Mouse (Mus musculus) G1E-ER4 (cell line): ENCODE results near the gene Tnni1. TPM values are rescaled to one million over a fixed set of nuclear protein-coding genes. Genes with fewer than 3 reads are reported as not detected.
A peak's percentile ranks its signal among the peaks of the same experiment; 100 is the strongest.

ENCODE experiments used
- GATA1 ChIP-seq: IDR thresholded peaks from one replicate; pipeline ENCODE4 v1.8.0; 2012; ENCODE audit warnings: low read length, inconsistent platforms
- polyA plus RNA-seq: library from polyadenylated mRNA; stranded (reverse); fragments of >175 nt; gene quantifications from 2 replicates; pipeline ENCODE4 v1.2.3, GENCODE M21; 2012

Tnni1 gene
- polyA plus RNA-seq = 0.12 TPM in 1 of 2 replicates, not detected in the other

DNA sequence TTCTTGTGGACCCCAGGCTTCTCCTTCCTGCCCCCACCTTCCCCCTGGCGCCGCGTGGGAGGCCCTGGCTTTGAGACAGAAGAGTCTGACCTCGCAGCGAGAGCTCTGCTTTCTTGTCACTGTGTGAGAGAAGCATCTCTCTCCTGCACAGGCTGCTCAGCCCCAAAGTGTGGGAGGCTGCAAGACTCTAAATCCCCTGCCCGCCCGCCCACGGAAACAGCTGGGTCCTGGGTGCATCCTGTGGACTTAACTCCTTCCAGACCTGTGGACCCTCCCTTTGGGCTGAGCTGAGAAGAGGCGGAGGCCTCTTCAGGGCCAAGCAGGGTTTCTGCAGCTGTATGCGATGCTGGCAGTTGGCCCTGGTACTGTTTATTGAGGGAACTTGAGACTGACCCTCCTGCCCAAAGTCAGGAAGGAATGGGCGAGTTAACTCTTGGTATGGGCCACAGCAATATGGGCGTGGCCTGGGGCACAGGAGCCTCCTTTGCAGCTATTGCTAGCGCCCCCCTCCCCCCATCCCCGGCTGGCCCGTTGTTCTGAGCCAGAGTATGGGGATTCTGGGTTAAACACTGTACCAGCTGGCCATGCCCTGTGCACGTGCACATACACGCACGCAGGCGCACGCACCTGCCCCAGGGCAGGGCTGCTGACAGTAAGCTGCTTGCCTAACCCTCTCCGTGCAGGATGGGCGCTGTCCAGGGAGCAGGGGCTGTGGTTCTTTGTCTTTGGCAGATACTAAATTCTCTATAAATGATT is at the start of gene Tnni1:
Gene Tnni1 (plus strand): TSS at position 655 of the 756 bp plus-strand sequence.
- TF ChIP-seq GATA1 = no peak

DNA sequence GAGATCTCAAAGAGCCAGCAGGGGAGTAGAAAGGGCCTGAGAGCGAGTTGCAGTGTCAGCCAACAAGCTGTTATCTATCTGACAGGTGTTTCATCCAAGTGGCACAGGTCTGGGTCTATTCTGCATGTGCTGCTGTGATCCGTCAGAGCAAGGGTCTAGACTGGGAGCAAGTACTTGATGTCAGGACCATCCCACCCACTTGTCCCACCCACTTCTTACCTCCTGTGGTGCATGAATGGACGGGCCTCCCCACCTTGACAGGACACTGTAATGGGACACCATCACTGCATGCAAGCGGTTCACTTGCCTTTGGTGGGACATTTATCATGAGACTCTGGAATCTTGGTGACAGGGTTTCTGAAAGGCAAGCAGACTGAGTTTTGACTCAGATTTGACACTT is 49.4 kb upstream of the Tnni1 start:
- no peak for TF ChIP-seq GATA1

DNA sequence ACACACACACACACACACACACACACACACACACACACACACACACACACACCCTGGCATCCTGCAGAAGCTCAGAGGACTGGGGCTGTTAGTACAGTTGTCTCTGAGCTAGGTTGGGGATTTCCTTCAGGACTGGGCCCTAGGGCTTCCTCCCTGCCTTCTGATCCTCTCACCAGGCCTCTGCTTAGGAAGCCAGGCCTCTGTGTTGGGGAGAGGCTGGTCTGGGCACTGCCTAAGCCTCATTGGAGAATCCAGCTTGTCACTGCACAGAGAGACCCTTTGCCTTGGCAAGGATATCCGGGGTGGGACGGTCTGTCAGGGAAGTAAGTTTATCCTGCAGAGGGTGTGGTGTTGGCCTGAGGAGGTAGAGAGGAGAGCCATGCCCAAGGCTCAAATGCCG is 48.9 kb upstream of the Tnni1 start:
- no peak for TF ChIP-seq GATA1

DNA sequence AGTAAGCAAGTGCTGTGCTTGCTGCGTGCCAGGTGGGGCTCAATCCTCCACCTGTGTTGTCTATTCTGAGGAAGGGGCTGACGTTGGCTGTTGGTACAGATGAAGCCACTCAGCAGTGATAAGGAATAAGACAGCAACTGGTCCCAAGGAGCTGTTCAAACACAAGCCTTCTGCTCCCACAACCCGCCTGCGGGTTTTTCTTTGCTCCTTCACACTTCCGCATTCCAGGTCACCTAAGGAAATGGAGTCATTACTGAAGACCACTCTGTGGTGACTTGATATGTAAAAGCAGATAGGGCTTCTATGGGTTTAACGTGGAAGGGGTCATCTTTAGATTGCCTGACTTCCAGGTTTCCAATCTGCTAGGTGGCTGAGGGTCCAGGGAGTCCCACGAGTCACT is 47.8 kb upstream of the Tnni1 start:
- no peak for TF ChIP-seq GATA1

DNA sequence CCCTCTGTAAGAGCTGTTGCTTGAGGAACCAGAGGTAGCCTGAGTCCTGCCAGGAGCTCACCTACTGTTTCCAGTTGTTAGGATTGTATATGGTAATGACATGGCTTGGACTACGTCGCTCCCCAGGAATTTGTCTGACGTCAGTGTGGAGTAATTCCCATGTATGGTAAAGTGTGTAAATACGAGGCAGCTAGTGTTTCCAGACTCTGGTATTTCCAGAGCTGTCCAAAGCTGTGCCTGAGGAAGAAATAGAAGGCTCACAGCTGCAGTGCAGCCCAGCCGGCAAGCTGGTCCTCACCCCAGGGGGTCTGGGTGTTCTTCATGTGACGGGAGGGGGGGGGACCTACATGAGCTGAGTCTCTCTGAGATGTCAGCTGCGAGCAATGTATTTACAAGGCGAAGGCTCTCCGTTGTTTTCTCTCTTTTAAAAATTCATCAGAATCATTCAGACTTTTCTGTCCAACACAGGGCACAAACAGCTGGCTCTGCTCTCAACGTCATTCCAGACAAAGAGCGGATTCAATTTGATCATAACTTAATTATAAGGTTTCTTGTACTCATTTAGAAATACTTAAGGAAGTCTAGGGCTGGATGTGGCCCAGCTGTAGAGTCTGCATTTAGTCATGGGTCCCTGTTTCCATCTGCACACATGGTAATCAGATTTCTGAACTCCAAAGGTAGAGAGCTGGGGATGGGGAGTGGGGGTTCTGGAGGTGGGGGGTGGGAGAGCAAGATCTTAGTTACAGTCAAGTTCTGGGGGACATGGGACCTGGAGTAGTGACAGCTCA is 47.1 kb upstream of the Tnni1 start:
- TF ChIP-seq GATA1 = no peak

DNA sequence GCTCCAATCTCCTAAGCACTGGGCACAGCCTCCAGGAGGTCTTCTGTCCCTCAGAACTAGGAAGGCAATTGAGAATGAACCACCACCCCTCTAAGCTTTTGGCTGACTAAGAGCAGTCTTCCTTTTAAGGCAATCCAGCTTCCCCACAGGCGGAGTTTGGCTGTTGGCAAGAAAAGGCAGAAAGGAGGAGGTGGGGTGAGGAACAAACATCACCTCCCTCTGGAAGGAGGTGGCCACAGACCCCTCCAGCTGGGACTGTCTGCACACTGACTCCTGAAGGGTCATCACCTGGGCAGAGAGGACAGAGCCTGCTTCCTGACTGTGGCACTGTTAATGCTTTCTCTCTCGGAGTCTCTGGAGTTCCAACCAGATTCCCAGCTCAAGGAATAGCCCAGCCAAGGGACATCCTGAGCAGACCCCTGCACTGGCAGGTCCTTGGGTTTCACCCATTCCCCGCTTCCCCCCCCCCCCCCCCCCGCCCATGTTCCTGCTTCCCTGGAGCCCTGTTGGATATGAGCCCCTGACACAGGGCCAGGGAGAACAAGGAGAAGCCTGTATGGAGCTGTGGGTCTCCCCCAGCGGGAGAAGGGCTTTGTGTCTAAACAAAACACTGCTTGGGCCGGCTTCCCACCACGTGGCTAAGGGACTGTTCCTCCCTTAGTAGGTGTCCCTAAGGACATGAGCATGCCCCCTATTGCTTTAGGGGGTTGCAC is 44.9 kb upstream of the Tnni1 start:
- TF ChIP-seq GATA1 = no peak

DNA sequence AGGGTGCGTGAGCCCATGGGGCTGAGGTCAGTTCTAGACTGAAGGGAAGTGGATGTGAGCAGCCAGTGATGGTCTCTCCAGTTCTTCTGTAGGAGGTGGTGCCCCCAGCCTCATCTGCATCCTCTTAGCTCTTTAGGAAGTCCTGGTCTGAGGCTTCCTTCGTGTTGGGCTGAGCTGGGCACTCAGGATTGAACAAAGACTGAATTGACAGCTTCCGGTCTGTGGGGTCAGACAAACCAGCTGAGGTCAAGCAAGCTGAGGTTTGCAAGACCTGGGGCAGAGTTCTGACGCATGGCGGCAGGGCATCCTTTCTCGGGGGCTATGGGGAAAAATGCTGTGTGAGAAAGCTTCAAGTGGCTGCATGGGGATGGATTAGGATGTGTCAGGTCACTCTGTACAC is 43.8 kb upstream of the Tnni1 start:
- TF ChIP-seq GATA1 = no peak

DNA sequence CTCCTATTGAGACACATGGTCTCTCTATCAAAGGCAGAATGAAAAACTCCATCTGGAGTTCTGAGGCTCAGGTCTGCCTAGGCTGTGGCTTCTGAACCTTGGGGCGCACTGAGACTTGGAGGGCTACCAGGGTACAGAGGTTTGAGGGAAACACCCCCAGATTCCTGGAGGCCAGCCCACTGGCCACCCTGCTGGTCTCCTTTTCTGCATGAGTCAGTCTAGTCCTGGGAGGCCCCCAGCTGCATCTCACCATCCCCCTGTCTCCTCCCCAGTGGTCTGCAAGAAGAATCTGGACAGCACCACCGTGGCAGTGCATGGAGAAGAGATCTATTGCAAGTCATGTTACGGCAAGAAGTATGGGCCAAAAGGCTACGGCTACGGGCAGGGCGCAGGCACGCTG is 34.2 kb upstream of the Tnni1 start:
- TF ChIP-seq GATA1 = no peak

DNA sequence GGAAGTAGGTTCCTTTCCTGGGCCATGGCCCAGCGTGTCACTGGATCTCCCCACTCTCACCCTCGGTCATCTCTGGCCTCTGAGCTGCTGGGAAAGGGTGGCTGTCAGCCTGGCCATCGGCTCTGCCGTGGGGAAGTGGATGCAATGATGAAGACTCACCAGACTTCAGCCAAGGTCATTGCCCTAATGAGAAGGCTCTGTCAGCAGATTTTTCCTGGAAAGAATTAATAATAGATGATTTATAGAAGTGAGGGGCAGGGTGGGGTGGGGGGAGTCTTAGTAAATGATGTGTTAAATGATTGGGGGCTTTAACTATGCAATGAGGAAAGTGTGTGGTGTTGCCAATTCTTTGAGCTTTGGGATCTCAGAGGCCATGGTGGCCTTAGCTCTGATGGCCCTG is 33.0 kb upstream of the Tnni1 start:
- TF ChIP-seq GATA1 = no peak

DNA sequence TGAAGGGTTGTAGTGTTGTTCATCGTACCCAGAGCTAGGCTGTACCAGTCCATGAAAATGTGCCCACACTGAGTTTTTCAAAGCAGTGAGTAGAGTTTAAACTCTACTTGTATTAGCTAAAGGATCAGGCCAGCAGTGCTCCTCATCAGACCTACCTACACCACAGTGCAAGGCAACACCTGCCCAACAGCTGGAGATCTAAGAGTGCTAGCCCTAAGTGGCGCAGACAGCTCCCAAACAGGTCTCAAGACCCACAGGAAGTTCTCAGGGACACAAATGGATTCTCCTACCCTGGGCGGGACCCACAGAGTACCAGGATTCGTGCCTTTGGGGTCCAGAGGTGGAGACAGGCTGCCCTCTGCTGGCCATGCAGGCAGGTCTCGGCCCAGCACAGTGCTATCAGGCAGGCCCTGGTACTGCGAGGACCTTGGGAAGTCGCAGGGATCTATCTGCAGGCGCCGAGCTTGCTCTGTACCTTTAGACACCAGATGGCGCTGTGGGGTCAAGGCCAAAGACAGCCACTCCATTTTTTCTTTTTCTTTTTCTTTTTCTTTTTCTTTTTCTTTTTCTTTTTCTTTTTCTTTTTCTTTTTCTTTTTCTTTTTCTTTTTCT is 26.4 kb upstream of the Tnni1 start:
- no peak for TF ChIP-seq GATA1

DNA sequence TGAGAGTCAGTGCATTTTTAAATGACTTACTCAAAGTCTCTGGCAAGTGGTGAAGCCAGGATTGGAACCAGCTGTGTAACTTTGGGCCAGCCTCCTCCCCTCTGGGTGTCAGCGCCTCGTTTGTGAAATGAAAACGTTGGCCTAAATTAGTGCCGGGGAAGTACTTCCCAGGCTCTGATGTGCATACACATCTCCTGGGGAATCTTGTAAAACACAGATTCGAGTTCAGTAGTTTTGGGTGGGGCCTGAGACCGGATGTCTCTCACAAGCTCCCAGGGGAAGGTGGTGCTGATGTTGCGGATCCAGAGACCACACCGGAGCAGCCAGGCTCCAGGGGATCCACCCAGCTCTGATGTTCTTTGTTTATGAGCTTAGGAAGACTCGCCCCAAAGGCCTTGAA is 23.9 kb upstream of the Tnni1 start:
- TF ChIP-seq GATA1 = no peak

DNA sequence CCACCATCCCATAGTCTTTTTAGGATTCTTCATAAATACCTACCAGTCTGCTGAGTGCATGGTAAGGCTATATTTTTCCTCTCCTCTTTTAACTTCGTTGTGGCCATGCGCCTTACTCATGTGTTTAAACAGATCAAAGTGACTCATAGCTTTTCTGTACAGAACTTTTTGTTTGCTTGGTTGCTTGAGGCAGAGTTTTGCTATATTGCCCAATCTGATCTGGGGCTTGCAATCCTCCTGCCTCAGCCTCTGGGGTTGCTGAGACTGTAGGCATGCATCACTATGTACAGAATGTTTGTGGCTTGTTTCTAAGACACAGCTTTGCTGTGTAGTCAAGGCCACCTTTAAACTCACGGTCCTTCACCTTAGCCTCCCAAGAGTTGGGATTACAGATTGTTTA is 23.3 kb upstream of the Tnni1 start:
- TF ChIP-seq GATA1 = no peak

DNA sequence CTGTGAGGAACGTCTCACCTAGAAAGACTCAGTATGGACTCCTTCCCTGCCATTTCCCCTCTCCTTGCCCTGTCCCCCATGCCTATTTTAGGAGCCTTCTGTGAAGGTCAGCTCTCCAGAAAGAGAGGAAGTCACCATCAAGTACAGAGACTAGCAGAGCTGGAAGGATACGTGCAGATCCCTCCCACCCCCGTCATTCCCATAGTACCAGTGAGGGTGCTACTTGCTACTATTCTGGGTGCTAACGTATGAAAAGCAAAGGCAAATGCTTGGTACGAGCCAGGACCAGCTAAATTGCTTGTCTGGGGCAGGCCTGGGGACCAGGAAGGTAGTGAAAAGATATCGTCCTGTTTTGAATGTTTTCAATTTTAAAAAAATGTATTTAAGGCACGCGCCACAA is 21.9 kb upstream of the Tnni1 start:
- no peak for TF ChIP-seq GATA1

DNA sequence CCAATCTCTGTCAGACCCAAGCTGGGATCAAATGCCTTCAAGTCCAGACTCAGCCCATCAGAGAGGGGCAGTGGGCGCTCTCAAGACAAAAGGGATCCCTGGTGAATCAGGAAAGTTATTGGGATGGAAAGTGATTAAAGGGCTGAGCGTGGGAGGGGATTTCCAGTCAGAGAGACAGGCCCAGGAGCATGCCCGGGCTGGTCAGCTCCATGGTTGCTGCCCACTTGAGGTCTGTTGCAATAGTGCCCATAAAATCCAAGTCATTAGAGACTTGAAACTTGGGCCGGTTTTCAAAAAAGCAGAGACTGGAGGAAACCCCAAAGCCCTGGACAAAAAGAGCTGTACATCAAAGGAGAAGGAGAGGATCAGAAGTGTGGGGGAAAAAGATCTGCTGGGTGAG is 19.5 kb upstream of the Tnni1 start:
- no peak for TF ChIP-seq GATA1

DNA sequence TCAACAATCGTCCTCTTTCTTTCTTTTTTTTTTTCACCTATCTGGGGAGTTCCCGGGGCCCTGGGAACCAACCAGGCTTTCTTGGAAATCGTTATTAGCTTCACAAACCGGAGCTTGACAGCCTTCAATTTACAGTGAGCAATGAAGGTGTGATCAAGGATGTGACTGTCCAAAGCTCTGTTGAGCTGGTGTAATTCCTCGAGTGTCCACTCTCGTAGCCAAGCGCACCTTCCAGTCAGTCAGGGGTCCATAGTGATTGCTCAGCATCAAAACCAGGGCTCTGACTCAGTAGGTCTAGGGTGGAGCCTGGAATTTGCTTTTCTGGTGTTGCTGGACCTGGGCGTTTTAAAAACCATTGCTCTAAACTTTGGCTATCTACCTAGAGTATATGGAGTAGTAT is 19.0 kb upstream of the Tnni1 start:
- no peak for TF ChIP-seq GATA1

DNA sequence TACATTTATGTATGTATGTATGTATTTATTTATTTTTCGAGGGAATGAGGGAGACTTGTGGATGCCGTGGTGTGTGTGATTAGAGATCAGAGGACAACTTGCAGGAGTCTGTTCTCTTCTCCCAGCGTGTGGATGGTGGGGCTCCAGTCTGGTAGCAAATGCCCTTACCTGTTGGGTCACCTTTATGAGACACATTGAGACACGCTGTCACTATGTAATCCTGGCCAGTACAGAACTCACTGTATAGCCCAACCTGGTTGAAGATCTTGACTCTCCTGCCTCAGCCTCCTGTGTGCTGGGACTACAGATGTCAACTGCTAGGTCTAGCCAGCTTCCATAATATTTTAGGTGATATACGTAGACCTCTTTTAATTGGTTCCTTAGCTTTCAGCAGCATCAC is 17.5 kb upstream of the Tnni1 start:
- peak; percentile 9 for TF ChIP-seq GATA1
